Mouse (Mus musculus) ES-E14 (cell line): ENCODE measurements around the gene Rimklb. TPM values are rescaled to one million over a fixed set of nuclear protein-coding genes. Genes with fewer than 3 reads are reported as not detected.
A peak's percentile ranks its signal among the peaks of the same experiment; 100 is the strongest.

ENCODE experiments used
- DNase-seq: peaks from one replicate; pipeline ENCODE4 v3.0.0-alpha.2; 2013; ENCODE audit warnings: low read depth, low spot score
- H3K27ac ChIP-seq: 2 replicates; pipeline ENCODE4 v1.5.1; 2012; ENCODE audit warnings: low read depth, mild to moderate bottlenecking, low read length, moderate library complexity, mixed read lengths; ENCODE audit not compliant: poor library complexity, insufficient read depth, severe bottlenecking
- H3K36me3 ChIP-seq: 2 replicates; pipeline ENCODE4 v1.6.1; 2012; ENCODE audit warnings: mild to moderate bottlenecking, low read length, moderate library complexity, mixed read lengths; ENCODE audit not compliant: control insufficient read depth, poor library complexity, insufficient read depth, severe bottlenecking
- H3K4me1 ChIP-seq, 2 experiments: fragments of 150-350 bp in 1 of 2; sonication (generic) in 1 of 2; 2 replicates each; pipeline ENCODE4 v1.6.1; 2012; ENCODE audit warnings: low read length in 2 of 2, mild to moderate bottlenecking in 1 of 2, mixed read lengths in 1 of 2; ENCODE audit not compliant: control insufficient read depth in 2 of 2, insufficient read depth in 2 of 2, poor library complexity in 1 of 2
- H3K4me3 ChIP-seq, 2 experiments: fragments of 150-350 bp in 1 of 2; sonication (generic) in 1 of 2; 2 replicates each; pipeline ENCODE4 v1.5.1; 2012; ENCODE audit warnings: low read length in 2 of 2, low read depth in 1 of 2, mild to moderate bottlenecking in 1 of 2, mixed read lengths in 1 of 2; ENCODE audit not compliant: insufficient read depth in 1 of 2, poor library complexity in 1 of 2, severe bottlenecking in 1 of 2
- H3K9ac ChIP-seq: 2 replicates; pipeline ENCODE4 v1.6.1; 2012; ENCODE audit warnings: low read depth, mild to moderate bottlenecking, low read length, mixed read lengths; ENCODE audit not compliant: poor library complexity, insufficient read depth, severe bottlenecking
- H3K9me3 ChIP-seq: fragments of 150-350 bp; sonication (generic); 2 replicates; pipeline ENCODE4 v1.6.1; 2012; ENCODE audit warnings: low read depth, mild to moderate bottlenecking, low read length; ENCODE audit not compliant: control insufficient read depth, insufficient read depth
- CHD2 ChIP-seq: IDR thresholded peaks from 2 replicates; pipeline ENCODE4 v1.6.1; 2014; ENCODE audit warnings: mild to moderate bottlenecking, low read depth, low read length, inconsistent platforms
- HCFC1 ChIP-seq: IDR thresholded peaks from 2 replicates; pipeline ENCODE4 v1.6.1; 2012; ENCODE audit warnings: low read length, inconsistent platforms, borderline replicate concordance; ENCODE audit not compliant: insufficient read depth
- MAFK ChIP-seq: IDR thresholded peaks from 2 replicates; pipeline ENCODE4 v1.6.1; 2014; ENCODE audit warnings: mild to moderate bottlenecking, low read depth, low read length, inconsistent platforms; ENCODE audit not compliant: insufficient read depth
- ZC3H11A ChIP-seq: IDR thresholded peaks from 2 replicates; pipeline ENCODE4 v1.6.1; 2012; ENCODE audit warnings: low read depth, mild to moderate bottlenecking, inconsistent platforms, low read length, borderline replicate concordance
- ZNF384 ChIP-seq: IDR thresholded peaks from 2 replicates; pipeline ENCODE4 v1.6.1; 2012; ENCODE audit warnings: low read depth, low read length, inconsistent platforms
- in situ Hi-C, 2 experiments: fragments of 600-800 bp; cut with MboI; formaldehyde crosslinking; loops; one replicate each; pipeline ENCODE4 v1.15.1; 2025; ENCODE audit warnings: low sequenced_read_pairs in 2 of 2, inconsistent platforms in 1 of 2; ENCODE audit not compliant: unreplicated experiment in 2 of 2
- total RNA-seq: library from RNA; depleted of rRNA; stranded (reverse); fragments of 300-350 nt; gene quantifications from 2 replicates; pipeline ENCODE4 v1.2.3, GENCODE M21; 2012

Gene Rimklb
- total RNA-seq, 1 experiment: 36.3 TPM

DNA sequence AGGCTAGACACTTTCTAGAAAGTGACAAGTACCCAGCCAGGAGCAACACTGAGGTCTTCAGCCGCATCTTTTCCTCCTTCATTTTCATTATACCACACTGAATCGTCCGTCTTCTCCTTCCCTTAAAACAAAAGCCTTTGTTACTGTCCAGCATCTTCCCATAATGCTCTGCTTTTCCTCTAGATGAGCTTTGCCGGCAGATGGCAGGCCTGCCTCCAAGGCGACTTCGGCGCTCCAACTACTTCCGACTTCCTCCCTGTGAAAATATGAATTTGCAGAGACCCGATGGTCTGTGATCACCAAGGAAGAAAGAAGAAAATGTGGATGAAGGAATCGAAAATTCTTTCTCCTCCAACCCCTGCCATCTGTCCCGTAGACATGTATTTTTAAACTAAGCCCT is 29.6 kb upstream of the Rimklb start:
- TF ChIP-seq CHD2 (no peak), MAFK (no peak), HCFC1 (no peak), ZC3H11A (no peak), ZNF384 (no peak)

DNA sequence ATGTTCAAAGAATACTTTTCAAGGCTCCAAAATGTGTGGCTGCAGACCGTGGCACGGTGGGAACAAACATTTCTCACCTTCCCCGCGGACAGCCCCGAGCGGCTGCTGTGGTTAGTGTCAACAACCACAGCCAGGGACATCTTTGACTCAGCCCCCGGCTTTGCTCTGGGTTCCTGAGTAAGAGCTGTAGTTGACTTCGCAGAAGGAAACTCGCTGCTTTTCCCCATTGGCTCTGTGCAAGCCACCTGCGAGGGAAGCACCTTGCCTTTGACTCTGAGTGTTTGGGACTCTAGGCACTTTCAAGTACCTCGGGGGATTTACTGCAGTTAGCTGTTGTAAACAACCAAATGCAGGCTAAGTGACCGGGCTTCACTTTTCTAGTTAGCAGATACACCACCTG is 29.0 kb upstream of the Rimklb start:
- DNase-seq: no peak
- no peak for TF ChIP-seq HCFC1
- TF ChIP-seq MAFK: no peak
- TF ChIP-seq ZNF384: no peak
- TF ChIP-seq CHD2: no peak
- TF ChIP-seq ZC3H11A: no peak
- Histone ChIP-seq H3K27ac (no peak overlapping the region), H3K9ac (no peak overlapping the region), H3K4me3 (no peak overlapping the region), H3K4me1 (0 out of 4 replicates have a peak, but pooled peaks cover 0 to 4% of the 10 kb centered on the region in 2 experiments), H3K36me3 (no peaks in the 10 kb centered on the region), H3K9me3 (no peaks in the 10 kb centered on the region)
- in situ Hi-C loops: no loop called here

More for the DNA sequence above, 29.6 kb upstream of the Rimklb start:
- Histone ChIP-seq H3K9me3 (no peaks in the 10 kb centered on the region), H3K4me1 (0 out of 4 replicates have a peak, but pooled peaks cover 0 to under 1% of the 10 kb centered on the region in 2 experiments), H3K36me3 (no peaks in the 10 kb centered on the region), H3K9ac (no peak overlapping the region), H3K4me3 (no peak overlapping the region), H3K27ac (no peak overlapping the region)
- in situ Hi-C loops: no loop called here
- DNase-seq: no peak

DNA sequence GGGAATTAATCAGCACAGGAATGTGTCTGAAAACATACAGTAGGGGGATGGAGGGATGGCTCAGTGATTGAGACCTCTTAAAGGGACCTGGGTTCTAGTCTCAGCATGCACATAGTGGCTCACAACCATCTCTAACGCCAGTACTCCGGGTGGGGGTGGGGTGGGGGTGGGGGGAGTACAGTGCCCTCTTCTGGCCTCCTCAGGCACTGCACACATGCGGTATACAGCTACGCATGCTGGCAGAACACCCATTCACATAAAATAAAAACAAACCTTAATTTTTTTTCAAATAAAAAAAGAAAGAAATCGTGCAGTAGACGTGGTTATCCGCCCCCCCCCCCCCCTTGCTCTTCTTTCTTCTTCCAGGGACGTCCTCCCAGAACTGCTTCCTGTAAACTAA is 24.7 kb upstream of the Rimklb start:
- Histone ChIP-seq H3K9me3 (no peaks in the 10 kb centered on the region), H3K4me3 (no peak overlapping the region), H3K36me3 (no peaks in the 10 kb centered on the region), H3K4me1 (peaks cover 4 to 9% of the 10 kb centered on the region in 2 experiments; a peak in 2 of 4 replicates), H3K27ac (no peak overlapping the region), H3K9ac (no peak overlapping the region)
- in situ Hi-C loops: no loop called here
- TF ChIP-seq HCFC1 (no peak), ZNF384 (no peak), MAFK (no peak), ZC3H11A (no peak), CHD2 (no peak)
- DNase-seq: no peak

DNA sequence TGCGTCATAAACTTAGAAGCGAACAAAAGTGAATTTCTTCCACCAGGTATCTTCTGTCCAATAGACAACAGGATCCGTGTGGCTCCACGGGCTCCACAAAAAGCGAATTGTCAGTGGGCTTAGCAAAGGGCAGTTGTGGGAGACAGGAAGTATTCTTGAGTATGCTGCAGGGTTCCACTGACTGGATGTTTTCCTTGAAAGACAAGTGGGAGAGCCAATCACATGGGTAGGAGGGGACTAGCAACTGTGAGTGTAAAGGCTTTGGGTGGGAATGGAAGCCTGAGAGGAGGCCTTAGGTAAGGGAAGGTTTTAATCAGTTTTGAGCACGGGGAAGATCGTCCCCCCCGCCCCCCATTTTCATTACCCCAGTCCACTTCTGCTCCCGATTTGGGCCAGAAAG is 24.0 kb upstream of the Rimklb start:
- Histone ChIP-seq H3K27ac (no peak overlapping the region), H3K4me3 (peak overlapping the region in 1 of 2 experiments; percentile 54; a peak in 2 of 4 replicates), H3K4me1 (peaks cover 4 to 11% of the 10 kb centered on the region in 2 experiments; a peak in 2 of 4 replicates), H3K9ac (peak overlapping the region; percentile 42; the same call in 1 of the 2 replicates), H3K9me3 (no peaks in the 10 kb centered on the region), H3K36me3 (no peaks in the 10 kb centered on the region)
- in situ Hi-C loops: no loop called here
- peak; percentile 89 for DNase-seq
- no peak for TF ChIP-seq ZNF384
- TF ChIP-seq HCFC1: no peak
- peak; percentile 84 for TF ChIP-seq CHD2

DNA sequence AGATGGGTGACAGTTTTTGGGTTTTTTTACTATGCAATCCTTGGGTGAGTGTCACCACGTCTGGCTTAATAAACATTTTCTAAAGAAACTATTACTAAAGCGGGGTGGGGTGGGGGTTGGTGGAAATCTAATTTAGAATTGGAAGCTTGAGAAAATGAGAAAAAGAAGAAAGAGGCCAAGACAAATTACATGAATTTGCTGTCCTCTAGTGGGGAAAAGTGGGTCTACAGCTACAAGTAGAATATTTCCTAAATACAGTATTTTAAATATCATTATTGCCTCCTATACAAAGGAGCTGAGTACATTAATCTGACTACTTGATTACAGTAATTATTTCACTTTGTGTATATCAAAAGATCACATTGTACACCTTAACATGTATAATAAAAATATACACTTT is 20.8 kb upstream of the Rimklb start:
- peak; percentile 17; the same call in 1 of the 2 replicates for TF ChIP-seq ZC3H11A
- TF ChIP-seq MAFK: no peak
- Histone ChIP-seq H3K4me3 (no peak overlapping the region), H3K4me1 (peaks cover 4 to 11% of the 10 kb centered on the region in 2 experiments; a peak in 2 of 4 replicates), H3K9me3 (no peaks in the 10 kb centered on the region), H3K9ac (no peak overlapping the region), H3K27ac (no peak overlapping the region), H3K36me3 (no peaks in the 10 kb centered on the region)
- in situ Hi-C loops: no loop called here
- no peak for DNase-seq
